Mouse (Mus musculus) cerebellum, adult 2 months (tissue): ENCODE measurements around the gene Rpl23.

Experiments used
- CTCF ChIP-seq: fragments of 200-500 bp; IDR thresholded peaks from 2 replicates; pipeline ENCODE4 v1.5.1; 2011; ENCODE audit warnings: low read depth, mild to moderate bottlenecking, control low read depth, low read length, moderate library complexity, borderline replicate concordance; ENCODE audit not compliant: insufficient read depth
- POLR2A ChIP-seq: fragments of 200-500 bp; IDR thresholded peaks from 2 replicates; pipeline ENCODE4 v1.6.1; 2011; ENCODE audit warnings: low read length, control low read depth, borderline replicate concordance; ENCODE audit not compliant: insufficient read depth

- no peak for TF ChIP-seq CTCF
- TF ChIP-seq POLR2A: no peak
Measured at GRCm38 (mm10) chr11:97818571-97818970, 36.3 kb upstream of the Rpl23 start.
